Mouse (Mus musculus): Measurements from ENCODE around the gene Slirp.

GRCm38 (mm10) chr12:87471421-87471963, 27.8 kb downstream of the Slirp start:
- TF ChIP-seq CTCF (IDR thresholded peaks at IDR 0.05; ENCODE audit: low read depth, low read length) (no peak), POLR2A (IDR thresholded peaks at IDR 0.05; ENCODE audit: extremely low read depth, insufficient read depth, low read length) (no peak)

Measured in liver, adult 2 months (tissue).